Mouse (Mus musculus) cortical plate, adult 2 months (tissue): ENCODE results near the gene Luc7l.

Experiments used
- CTCF ChIP-seq: fragments of 200-500 bp; IDR thresholded peaks from 2 replicates; pipeline ENCODE4 v1.5.1; 2011; ENCODE audit warnings: mild to moderate bottlenecking, control low read depth, low read length; ENCODE audit not compliant: insufficient read depth; ENCODE audit errors: extremely low read depth
- POLR2A ChIP-seq: fragments of 200-500 bp; IDR thresholded peaks from 2 replicates; pipeline ENCODE4 v1.6.1; 2011; ENCODE audit warnings: mild to moderate bottlenecking, low read length, control low read depth; ENCODE audit not compliant: insufficient read depth; ENCODE audit errors: extremely low read depth

- TF ChIP-seq CTCF (no peak), POLR2A (no peak)
Measured at GRCm38 (mm10) chr17:26212241-26212640, 40.5 kb upstream of the Luc7l start.
